Mouse (Mus musculus) cerebellum, postnatal 10 days (tissue): ENCODE measurements at regions not wholly inside any gene's neighbourhood (a gene's known extent, or its start where the extent isn't known, plus 50 kb on each side); places are given as distances from the start of the nearest gene placed in this dataset.

Experiments used
- DNase-seq, 2 experiments: peaks; one replicate each; pipeline ENCODE4 v3.0.0; 2021; ENCODE audit warnings: mixed read lengths in 2 of 2

- DNase-seq, result peak; percentile 42 to 53
These were observed 327.8 kb upstream of the Spred2 start for GRCm38 (mm10) chr11:19596336-19596735.

- no peak for DNase-seq
These were observed 324.7 kb upstream of the Spred2 start for GRCm38 (mm10) chr11:19599433-19599832.

GRCm38 (mm10) chr11:19601216-19601938 is 322.8 kb upstream of the Spred2 start:
- peak; percentile 60 to 71 for DNase-seq

- DNase-seq, result no peak
These were observed 321.7 kb upstream of the Spred2 start for GRCm38 (mm10) chr11:19602496-19602895.

- no peak for DNase-seq
These were observed 318.6 kb upstream of the Spred2 start for GRCm38 (mm10) chr11:19605602-19606001.

GRCm38 (mm10) chr11:19606943-19607342 is 317.2 kb upstream of the Spred2 start:
- DNase-seq, result no peak

GRCm38 (mm10) chr11:19607941-19608340 is 316.2 kb upstream of the Spred2 start:
- no peak for DNase-seq

- no peak for DNase-seq
These were observed 315.7 kb upstream of the Spred2 start for GRCm38 (mm10) chr11:19608523-19608922.

GRCm38 (mm10) chr11:19610559-19610958 is 313.6 kb upstream of the Spred2 start:
- no peak for DNase-seq

GRCm38 (mm10) chr11:19611217-19611616 is 313.0 kb upstream of the Spred2 start:
- no peak for DNase-seq

GRCm38 (mm10) chr11:19616520-19616919 is 307.7 kb upstream of the Spred2 start:
- peak; percentile 35 to 45 for DNase-seq

GRCm38 (mm10) chr11:19619494-19619893 is 304.7 kb upstream of the Spred2 start:
- DNase-seq, result no peak

- no peak for DNase-seq
These were observed 293.0 kb upstream of the Spred2 start for GRCm38 (mm10) chr11:19631055-19631695.

GRCm38 (mm10) chr11:19632477-19632876 is 291.7 kb upstream of the Spred2 start:
- DNase-seq, result no peak

- DNase-seq, result no peak
These were observed 290.6 kb upstream of the Spred2 start for GRCm38 (mm10) chr11:19633621-19634020.

GRCm38 (mm10) chr11:19641153-19641552 is 283.0 kb upstream of the Spred2 start:
- no peak for DNase-seq

- DNase-seq, result no peak
These were observed 279.9 kb upstream of the Spred2 start for GRCm38 (mm10) chr11:19644116-19644795.

- DNase-seq, result peak; percentile 6 to 16
These were observed 279.1 kb upstream of the Spred2 start for GRCm38 (mm10) chr11:19645106-19645505.

- no peak for DNase-seq
These were observed 272.7 kb upstream of the Spred2 start for GRCm38 (mm10) chr11:19651522-19651921.

- no peak for DNase-seq
These were observed 272.2 kb upstream of the Spred2 start for GRCm38 (mm10) chr11:19651929-19652328.

- DNase-seq, result no peak
These were observed 264.7 kb upstream of the Spred2 start for GRCm38 (mm10) chr11:19659511-19659910.

GRCm38 (mm10) chr11:19666732-19667131 is 257.4 kb upstream of the Spred2 start:
- DNase-seq, result no peak

GRCm38 (mm10) chr11:19670853-19671530 is 253.2 kb upstream of the Spred2 start:
- peak; percentile 50 to 64 for DNase-seq
